Mouse (Mus musculus) layer of hippocampus, adult 11-12 months (tissue): Measurements from ENCODE around the gene Paox.
"Not testable (repeated sequence)": the region's sequence is repeated elsewhere in the genome, so short reads cannot be mapped to it uniquely, and the experiment has no call there.

Experiments used
- DNase-seq: peaks from one replicate; pipeline ENCODE4 v3.0.0; 2022; ENCODE audit warnings: low spot score

Paox gene

DNA sequence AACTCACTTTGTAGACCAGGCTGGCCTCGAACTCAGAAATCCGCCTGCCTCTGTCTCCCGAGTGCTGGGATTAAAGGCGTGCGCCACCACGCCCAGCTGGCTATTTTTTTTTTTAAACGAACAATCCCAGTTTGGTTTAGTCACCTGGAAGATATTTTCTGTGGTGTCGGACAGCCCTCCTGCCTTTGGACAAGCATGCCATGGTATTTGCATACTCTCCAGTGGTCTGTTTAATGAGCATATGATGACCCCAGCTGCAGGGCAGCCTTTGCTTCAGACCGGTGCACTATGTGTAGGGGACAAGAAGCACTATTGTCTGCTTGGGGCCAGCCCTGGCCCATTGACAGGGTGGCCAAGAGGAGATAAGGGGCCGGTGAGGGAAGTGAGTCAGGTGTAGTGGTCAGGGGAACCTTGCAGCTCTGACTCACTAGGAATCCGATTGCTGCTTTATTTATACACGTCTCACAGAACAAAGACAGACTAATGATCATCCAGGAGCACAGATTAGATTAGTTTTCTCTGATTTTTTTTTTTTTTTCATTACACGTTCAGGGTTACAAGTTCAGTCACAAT, 5.8 kb downstream of the Paox start:
- DNase-seq, result no peak

DNA sequence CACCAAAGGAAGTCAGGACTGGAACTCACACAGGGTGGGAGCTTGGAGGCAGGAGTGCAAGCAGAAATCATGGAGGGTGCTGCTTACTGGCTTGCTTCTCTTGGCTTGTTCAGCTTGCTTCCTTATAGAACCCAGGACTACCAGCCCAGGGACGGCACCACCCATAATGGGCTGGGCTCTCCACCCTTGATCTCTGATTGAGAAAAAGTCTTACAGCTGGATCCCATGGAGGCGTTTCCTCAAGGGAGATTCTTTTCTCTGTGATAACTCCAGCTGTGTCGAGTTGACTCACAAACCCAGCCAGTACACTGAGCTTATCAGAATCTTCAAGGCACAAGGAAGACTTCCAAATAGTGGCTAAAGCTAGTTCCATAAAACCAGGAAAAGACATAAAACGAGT, 7.2 kb downstream of the Paox start:
- no peak for DNase-seq

DNA sequence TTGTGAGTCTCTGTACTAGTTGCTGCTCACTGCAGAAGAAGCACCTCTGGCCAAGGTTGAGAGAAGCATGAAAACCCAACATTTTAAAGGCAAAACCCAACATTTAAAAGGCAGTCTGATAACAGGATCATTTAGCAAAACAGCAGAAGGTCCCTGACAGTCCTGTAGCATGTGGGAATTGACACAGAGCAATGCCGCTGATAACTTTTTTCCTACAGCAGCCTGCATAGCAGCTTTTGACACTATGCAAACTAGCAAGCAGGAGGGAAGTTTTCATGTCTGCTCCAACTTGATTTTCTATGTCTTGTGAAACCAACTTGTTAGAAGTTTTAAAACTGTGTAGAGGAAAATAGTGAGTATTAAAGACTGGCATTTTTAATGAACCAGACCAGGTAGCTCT, 8.8 kb downstream of the Paox start:
- no peak for DNase-seq

DNA sequence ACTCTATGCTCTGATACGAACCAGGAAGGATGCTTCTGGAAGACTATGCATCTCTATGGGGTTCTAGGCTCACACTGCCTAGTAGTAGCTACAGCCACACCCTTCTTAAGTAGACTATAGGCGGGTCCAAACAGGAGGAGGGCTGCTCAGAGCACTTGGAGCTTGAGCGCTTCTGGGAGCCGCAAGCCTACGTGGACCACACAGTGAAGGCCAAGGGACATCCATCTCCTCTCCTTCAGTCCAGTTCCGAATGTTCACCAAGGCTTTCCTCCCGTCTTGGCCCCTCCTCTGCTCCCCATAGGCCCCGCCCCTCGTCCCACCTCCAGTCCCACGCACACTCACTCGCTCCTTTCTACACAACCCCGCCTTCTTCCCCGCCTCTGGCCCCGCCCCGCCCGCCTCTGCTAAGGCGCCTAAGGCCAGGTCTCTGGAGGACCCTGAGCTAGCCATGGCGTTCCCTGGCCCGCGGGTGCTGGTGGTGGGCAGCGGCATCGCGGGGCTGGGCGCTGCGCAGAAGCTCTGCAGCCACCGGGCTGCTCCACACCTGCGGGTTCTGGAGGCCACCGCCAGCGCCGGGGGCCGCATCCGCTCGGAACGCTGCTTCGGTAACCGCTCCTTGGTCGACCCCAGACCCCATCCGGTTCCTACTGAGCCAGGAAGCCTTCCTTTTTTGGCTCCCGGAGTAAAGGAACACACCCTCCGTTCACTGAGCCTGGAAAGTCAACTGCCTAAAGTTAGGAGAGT, 9.9 kb downstream of the Paox start:
- peak; percentile 88 for DNase-seq

DNA sequence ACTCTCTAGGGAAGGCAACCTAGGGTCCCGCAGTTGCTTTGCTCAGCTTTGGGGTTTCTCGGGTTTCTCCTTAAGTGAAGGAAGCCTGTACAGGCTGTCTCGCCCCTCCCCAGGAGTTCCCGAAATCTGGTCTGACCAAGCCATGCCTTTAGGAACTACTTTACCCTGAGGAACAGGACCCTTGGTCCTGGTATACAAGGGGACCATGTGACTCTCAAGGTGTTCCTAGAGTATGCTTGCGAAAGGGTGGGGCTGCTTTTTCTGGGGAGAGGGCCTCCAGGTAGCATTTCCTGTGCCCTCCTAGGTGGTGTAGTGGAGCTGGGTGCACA, 10.4 kb downstream of the Paox start:
- no peak for DNase-seq

DNA sequence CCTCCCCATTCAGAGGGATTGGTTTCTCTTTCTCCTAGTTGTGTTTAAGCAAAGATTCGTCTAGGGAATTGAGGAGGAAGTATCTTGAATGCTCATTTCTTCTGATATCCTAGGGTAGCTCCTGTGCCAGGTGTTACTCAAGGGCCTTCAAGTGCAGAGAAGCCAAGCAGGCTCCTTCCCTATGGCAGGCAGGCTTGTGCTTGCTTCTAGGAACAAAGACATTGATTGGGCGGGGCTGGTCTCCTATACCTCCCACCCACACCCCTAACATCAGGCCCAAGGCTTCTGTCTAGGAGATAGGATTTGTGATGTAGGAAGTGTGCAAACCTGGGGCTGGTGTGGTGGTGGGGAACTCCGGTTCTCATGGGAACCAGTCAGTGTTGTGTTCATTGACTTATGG, 11.3 kb downstream of the Paox start:
- no peak for DNase-seq

DNA sequence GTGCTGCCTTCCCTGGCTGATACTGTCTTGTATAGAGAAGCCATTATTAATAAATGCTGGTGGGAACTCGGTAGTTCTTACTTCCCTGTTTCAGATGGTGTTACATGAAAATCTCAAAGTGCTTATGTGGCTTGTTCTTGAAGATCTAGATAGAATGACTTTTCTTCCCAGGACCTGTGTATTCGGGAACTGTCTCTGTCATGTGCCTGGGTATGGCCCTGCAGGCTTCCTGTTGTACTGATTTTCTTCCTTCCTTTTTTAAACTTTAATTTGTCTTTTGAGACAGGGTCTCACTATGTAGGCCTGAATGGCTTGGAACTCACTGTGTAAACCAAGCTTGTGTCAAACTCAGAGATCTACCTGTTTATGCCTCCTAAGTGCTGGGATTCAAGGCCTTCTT, 12.3 kb downstream of the Paox start:
- no peak for DNase-seq

DNA sequence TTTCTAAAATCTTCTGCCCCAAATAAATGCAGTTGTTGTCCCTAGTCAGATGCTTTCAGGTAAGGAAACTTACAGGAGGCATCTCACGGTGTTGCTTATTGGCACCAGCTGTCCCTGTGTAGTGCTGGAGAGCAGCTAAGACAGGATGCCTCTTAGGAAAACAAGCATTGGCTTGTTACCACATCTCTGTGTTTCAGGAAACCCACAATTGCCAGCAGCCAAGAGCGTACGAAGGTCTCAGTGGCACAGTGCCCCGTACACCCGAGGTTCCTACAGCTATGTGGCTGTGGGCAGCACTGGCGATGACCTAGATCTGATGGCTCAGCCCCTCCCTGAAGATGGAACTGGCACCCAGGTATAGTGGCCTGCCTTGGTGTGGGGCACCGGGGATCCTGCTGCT, 16.6 kb downstream of the Paox start:
- not testable (repeated sequence) for DNase-seq

DNA sequence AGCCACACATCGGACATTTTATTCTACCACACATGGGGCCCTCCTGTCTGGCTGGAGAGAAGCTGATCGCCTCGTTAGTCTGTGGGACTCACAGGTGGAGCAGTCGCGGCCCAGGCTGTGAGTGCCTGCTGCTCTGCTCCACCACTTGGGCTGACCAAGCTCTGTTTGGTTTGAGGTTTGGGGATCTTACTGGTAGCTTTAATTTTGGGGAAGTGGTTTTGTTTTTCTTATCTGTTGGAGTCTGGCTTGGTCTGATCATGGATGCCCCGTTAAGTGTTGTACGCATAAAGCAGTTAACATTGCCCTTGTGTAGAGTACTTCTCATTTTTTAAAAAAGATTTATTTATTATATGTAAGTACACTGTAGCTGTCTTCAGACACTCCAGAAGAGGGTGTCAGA, 18.4 kb downstream of the Paox start:
- not testable (repeated sequence) for DNase-seq

DNA sequence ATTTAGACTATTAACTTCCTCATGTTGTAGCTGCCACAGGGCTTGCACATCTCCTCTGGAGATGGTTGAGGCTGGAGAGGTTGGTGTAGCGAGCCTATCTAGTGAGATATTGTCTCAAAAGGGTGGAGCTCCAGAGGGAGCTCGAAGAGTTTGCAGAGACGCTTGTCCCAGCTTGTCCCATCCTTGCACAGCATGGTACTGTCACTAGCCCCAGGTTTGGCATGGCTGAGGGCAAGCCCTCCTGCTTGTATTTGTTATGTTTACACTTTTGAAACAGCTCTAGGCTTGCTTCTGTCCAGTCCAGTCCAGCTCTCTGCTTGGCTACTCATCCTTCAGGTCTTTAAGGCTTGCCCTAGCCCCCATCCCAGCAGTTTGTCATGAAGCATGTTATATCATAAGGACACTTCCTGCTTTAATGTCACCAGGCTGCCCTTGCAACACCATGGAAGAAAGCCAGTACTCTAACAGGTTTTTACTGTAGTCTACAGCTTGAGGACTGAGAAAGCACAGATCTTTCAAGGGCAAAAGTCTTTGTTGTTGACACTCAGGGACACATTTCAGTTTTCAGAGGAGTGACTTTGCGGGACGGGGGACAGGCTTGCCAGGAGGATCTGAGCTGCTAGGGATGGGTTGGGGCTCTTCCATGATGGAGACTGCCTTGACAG, 19.6 kb downstream of the Paox start:
- no peak for DNase-seq

DNA sequence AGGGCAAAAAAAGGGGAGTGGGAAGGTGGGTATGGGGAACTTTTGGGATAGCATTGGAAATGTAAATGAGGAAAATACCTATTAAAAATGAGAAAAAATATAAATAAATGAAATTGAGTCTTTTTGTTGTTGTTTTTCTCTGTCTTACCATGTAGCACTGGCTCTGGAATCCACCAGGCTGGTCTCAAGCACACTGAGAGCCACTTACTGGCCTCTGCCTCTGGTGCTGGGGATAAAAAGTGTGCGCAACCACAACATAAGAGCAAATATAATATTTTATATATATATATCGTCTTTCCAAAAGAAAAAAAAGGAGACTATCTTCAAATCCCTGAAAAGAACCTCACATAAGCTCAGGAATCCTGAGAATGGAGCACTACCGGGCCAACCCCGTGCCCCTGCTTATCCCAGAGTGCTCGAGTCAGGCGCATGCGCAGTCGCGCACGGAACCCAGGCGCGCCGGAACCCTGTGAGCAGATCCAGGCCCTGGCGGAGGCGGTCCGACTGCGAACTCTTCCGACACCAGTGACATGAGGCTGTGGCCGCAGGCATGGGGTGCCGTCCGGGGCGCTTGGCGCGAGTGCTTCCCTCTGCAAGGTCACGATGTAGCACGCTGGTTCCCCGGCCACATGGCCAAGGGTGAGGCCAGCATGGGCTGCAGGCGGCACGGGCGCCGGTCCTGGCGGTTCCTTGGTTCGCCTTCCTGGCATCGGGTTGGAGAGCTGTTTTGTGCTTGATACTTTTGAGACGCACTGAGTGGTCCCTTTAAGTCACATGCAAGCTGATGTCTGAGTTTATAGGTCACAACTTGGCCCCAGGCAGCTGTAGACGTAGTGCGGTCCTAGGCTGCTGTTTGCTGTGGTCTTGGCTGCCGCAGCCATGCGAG, 21.8 kb downstream of the Paox start, which contains the start of gene Mtg1:
TSS of gene Mtg1 (plus strand) at position 430 of the 886 bp plus-strand sequence.
- peak; percentile 98 for DNase-seq

DNA sequence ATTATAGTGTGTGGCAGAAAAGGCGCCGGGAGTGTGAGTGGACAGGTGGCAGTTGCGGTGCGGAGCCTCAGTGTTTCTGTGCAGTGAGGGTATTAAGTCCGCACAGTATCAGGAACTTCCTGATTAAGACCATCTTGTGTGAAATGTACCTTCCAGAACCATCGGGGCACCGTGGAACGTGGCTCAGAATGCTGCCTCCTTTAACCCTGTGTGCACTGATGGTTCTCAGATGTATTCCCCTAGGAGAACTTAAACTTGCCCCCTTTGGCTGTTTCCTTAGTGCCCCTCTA, 22.4 kb downstream of the Paox start:
- no peak for DNase-seq

DNA sequence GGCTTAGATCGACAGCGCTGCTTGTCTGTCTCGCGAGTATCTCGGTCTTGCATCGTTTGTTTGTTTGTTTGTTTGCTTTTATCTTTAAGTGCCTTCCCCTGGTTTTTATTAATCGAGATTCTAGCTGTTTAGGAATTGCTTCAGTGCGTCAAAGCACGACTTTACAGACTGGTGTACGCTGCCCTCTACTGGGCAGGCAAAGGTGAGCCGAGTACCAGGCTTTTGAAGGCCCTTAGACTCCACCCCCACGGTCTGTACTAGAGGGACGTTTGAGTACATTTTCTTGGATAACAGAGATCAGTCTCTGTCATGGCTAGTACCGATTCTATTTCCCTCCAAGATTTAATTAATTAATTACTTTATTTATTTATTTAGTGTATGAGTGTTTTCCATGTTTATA, 25.8 kb downstream of the Paox start:
- DNase-seq, result peak; percentile 72

DNA sequence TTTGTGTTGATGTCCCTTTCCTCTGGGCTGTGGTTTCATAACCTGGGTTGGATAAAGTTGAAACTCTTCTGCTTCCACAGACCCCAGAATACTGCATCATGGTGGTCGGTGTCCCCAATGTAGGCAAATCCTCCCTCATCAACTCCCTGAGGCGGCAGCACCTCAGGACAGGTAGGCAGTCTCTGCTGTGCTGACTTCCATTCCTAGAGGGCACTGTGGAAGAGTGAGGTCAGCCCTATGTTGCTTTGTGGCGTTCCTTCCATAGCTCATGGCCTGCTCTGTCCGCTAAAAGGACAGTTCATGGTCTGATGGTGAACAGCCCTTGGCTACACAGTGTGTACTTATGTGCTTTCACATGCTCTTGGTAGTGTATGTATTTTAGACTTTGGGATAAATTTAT, 29.0 kb downstream of the Paox start:
- no peak for DNase-seq

DNA sequence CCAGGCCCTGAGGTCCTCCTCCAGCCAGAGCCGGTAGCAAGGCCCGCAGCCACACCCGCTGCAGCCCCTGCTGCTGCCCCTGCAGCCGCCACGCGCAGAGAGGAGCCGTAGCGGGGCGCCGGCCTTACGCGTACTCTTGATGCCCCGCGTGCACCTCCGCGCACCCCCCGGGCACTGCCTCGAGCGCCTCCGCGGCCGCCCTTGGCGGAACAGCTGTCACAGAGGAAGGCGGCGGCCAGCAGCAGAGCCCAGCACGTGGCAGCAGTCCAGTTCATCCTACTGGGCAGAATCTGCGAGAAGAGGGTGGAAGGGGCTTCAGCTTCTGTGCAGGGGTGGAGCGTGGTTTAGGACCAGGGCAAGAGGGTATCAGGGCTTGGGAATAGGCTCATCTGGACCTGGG, 37.8 kb downstream of the Paox start:
- peak; percentile 58 for DNase-seq

DNA sequence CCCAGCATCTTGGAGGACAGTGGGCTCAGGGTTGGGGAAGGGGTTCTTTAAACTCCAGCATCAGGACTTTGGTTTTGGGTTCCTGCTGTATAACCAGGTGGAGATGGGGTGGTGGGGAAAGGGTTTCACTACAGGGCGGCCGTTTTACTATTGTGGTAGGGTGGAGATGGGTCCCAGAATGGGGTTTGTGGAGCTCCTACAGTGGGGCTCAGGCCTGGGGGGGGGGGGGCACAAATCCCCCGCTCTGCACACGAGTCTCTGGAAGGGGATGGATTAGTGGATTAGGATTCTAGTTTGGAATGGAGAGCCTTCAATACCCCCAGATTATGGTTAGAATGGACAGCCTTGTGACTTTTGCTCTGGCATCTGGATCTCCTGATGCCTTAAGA, 38.2 kb downstream of the Paox start:
- no peak for DNase-seq

DNA sequence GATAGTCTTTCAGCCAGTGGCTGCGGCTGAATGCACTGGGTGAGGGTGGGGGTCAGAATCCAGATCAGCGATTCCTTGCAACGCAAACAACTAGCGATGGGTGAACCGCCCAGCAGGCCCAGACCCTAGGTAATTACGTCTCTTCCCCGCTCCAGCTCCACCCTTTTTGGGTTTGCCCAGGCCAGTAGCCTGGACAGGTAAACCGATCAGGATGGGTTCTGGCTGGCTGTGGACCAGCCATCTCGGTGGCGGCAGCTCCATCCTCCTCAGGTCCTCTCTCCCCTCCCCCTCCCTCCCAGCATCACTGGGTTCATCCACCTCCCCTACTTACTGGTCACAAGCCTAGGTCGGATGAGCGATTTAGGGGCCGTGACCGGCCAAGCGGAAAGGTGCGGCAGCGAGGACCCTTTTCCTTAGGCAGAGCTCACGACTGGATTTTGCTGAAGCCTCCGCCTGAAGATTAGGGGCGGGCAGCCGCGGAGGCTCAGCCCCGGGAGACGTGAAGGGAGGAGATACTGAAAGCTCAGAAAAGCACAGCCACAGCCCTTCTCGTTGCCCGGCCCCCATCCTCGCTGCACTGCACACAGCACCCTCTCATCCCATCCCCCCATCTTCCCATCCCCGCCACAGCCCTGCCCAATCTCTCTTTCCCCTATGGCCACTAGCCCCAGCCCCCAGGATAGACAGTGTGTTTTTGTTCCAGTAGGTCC, 38.8 kb downstream of the Paox start, which contains the start of gene Sprn:
TSS of gene Sprn (minus strand) at position 660 of the 710 bp plus-strand sequence.
- peak; percentile 80 for DNase-seq

DNA sequence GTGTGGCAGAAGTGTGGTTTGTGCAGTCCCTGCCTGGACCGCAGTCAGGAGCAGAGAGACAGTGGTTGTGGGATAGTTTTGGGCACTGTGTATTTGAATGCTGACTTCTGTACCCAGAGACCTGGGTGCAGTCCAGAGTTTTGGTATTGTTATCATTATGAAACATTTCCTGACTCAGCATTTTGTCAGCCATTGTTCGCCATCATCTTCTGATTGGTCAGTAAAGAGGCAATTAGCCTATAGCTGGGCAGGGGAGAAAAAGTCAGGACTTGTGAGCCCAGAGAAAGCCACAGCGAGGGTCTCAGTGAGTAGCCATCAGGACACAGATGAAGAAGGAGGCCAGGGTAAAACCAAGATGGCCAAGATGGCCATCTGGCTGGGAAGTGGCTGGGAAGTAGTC, 44.8 kb downstream of the Paox start:
- no peak for DNase-seq

DNA sequence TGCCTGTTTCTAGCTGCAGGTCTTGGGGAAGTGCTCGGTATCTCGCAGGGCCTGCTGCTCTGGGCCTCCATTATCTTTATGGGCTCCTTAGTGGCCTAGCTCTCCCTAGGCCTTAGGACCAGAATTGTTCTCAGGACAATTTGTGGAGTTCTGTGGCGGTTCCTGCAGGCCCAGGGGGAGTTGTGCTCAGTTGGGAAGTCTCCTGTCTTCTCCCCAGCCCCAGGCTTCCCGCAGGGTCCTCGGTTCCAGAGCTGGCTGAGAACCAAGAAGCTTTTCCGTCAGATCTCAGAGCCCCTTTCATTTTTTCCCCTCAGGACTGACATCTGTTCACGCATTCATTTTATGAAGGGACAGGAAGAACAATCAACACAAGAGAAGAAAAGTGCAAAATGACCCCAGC, 49.1 kb downstream of the Paox start, which contains the start of gene Olfr522:
TSS of gene Olfr522 (minus strand) at position 101 of the 400 bp plus-strand sequence.
- DNase-seq, result no peak

DNA sequence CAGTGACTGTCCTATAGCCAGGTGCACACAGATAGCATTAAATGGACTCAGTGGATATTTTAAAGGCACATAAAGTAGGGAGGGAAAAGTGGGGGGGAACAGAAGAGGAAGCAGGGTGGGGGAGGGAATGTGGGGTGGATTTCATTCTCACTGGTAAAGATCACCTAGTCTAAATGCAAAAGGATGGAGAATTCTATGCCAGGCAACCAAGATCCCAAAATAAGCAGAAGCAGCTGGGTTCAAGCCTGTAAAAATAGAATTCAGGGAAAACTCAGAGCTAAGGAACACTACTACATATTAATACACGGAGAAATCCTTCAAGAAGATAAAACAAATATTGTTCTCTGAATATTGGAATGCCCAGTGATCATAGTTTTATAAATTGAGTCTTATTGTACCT, 52.4 kb downstream of the Paox start:
- DNase-seq, result no peak

DNA sequence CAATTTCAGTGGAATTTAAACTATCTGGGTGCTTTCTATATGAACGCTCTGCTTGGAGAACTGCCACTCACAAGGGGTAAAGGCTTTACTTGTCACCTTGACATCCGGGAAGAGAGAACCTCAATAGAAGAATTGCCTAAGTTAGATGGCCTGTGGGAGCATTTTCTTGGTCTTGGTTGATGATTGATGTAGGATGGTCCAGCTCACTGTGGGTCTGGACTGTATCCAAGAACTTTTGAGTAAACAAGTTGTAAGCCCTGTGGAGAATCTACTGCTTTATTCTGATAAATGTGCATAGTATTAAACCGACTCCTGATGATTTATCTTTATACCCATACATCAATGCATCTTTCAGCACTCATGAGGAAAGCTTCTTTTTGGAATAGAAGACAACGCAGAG, 53.8 kb downstream of the Paox start:
- DNase-seq, result no peak

DNA sequence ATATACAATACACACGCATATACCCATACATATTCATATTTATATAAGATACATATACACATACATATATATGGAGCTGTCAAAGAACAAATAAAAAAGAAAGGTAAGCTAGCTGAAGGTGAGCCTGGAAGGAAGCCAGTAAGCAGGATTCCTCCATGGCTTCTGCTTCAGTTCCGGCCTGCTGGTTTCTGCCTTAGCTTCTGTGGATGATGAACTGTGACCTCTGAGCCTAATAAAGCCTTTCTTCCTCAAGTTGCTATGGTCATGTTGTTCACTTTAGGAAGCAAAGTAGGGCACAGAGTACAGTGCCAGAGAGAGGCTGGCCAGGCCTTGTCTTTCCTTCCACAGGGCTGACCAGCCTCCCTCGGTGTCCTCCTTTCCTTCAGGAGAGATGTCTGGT, 55.3 kb downstream of the Paox start:
- DNase-seq, result no peak
